27 mouse cellular contexts compared by ENCODE assay signal in the genomic region with DNA sequence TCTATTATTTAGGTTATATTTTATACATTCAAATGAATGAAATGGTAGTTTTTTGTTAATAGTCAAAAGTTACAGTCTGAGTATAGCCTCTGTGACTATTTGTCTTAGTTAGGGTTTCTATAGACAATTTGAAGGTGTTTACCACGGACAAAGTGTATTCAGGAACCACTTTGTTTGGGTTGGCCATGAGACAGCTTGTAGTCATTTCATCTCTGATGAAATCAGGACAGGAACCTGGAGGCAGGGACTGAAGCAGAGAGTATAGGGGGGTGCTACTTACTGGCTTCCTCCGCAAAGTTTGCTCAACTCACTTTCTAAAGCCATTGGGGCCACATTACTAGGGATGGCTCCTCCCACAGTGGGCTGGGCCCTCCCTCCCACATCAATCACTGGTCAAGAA. TPM values are rescaled to one million over a fixed set of nuclear protein-coding genes. Genes with fewer than 3 reads are reported as not detected.
DNase-seq lines count a peak whose midpoint lies in the region; ATAC-seq and TF ChIP-seq lines count a peak whose summit lies in the region.
"Had no signal": no experiment of that assay in that cellular context is flagged by ENCODE, and none has a peak within 500 bp of the region (broad histone marks: within the 10 kb centered on the region; RNA-seq: fewer than 3 reads in every experiment).

No protein-coding gene starts in this region.

- H3K27me3 ChIP-seq in liver, postnatal 0 days (ENCODE audit: insufficient read depth, low read length), result no peaks in the 10 kb centered on the region
- H3K27me3 ChIP-seq: embryonic facial prominence, embryonic 13.5 days; embryonic facial prominence, embryonic 15.5 days; forebrain, embryonic 13.5 days; forebrain, embryonic 15.5 days; Patski had no signal

- H3K4me2 ChIP-seq in liver, postnatal 0 days (ENCODE audit: low read depth, low read length), result no peak overlapping the region
- H3K4me2 ChIP-seq: embryonic facial prominence, embryonic 13.5 days; embryonic facial prominence, embryonic 15.5 days; forebrain, embryonic 13.5 days; forebrain, embryonic 15.5 days had no signal

- H3K9ac ChIP-seq in liver, postnatal 0 days (replicated peaks), result no peak overlapping the region
- H3K9ac ChIP-seq: embryonic facial prominence, embryonic 13.5 days; embryonic facial prominence, embryonic 15.5 days; forebrain, embryonic 13.5 days; forebrain, embryonic 15.5 days; forebrain, postnatal 0 days had no signal

- H3K36me3 ChIP-seq in liver, postnatal 0 days (replicated peaks; ENCODE audit: insufficient read depth, low read length), result peaks cover 12% of the 10 kb centered on the region
- H3K36me3 ChIP-seq: forebrain, embryonic 15.5 days; G1E had no signal

- TF ChIP-seq EP300 in liver, postnatal 0 days (IDR thresholded peaks at IDR 0.05; ENCODE audit: low read depth), result no peak

- peak; percentile 15 for DNase-seq in liver, postnatal 0 days
- DNase-seq in liver (no peak), ES-CJ7 (ENCODE audit: low read depth, low spot score) (peak; percentile 35), ZHBTc4 (ENCODE audit: low read depth, low spot score) (peak; percentile 49)
- peak; percentile 34 for DNase-seq in gonadal fat pad, adult 2 months (ENCODE audit: low read depth)
- DNase-seq in right cerebral cortex, postnatal 14 days, result no peak
- DNase-seq in layer of hippocampus, postnatal 36 days, result no peak
- DNase-seq: adrenal gland, adult 8-10 months; adrenal gland, postnatal 14 days; B cell, adult 2 months; cerebellum, adult 11 months; cerebellum, adult 18-20 months; cerebellum, adult 8-10 months; cerebellum, adult 9-11 months; cerebellum, postnatal 14 days; cerebellum, postnatal 36 days; embryo, embryonic 11 days; forebrain, postnatal 0 days had no signal

- WGBS in liver, postnatal 0 days (ENCODE audit: insufficient replicate concordance), result 73% methylated on average over 2 of the region's 2 CpGs

- TF ChIP-seq CTCF in liver, postnatal 0 days (IDR thresholded peaks at IDR 0.05; ENCODE audit: low read depth), result no peak

- H3K4me3 ChIP-seq in liver, postnatal 0 days (ENCODE audit: low read depth, low read length), result no peak overlapping the region
- H3K4me3 ChIP-seq: embryonic facial prominence, embryonic 13.5 days; embryonic facial prominence, embryonic 15.5 days; erythroblast, embryonic 14.5 days; forebrain, embryonic 13.5 days; forebrain, embryonic 15.5 days had no signal

- ATAC-seq in liver, postnatal 0 days, result peak; percentile 89
- no peak for ATAC-seq in CD4-positive, CD25-positive, alpha-beta regulatory T cell, adult 4 months
- ATAC-seq: activated CD4-positive, CD25-positive, alpha-beta regulatory T cell, adult 4 months; forebrain, embryonic 13.5 days; forebrain, embryonic 15.5 days; forebrain, postnatal 0 days; Patski had no signal

- H3K27ac ChIP-seq in liver, postnatal 0 days (ENCODE audit: low read depth), result no peak overlapping the region
- H3K27ac ChIP-seq: embryonic facial prominence, embryonic 13.5 days; embryonic facial prominence, embryonic 15.5 days; forebrain, embryonic 13.5 days; forebrain, embryonic 15.5 days had no signal

- no peaks in the 10 kb centered on the region for H3K4me1 ChIP-seq in liver, postnatal 0 days (ENCODE audit: insufficient read depth)
- H3K4me1 ChIP-seq: embryonic facial prominence, embryonic 15.5 days; forebrain, embryonic 13.5 days; forebrain, embryonic 15.5 days had no signal

- H3K9me3 ChIP-seq in liver, postnatal 0 days (ENCODE audit: low read length), result no peaks in the 10 kb centered on the region
- H3K9me3 ChIP-seq: embryonic facial prominence, embryonic 13.5 days; embryonic facial prominence, embryonic 15.5 days; forebrain, embryonic 13.5 days; forebrain, embryonic 15.5 days; G1E had no signal

RNA-seq across cellular contexts. Expression of gene Il1rl2, which starts 12.8 kb away (rescaled TPM):
- 0.90 and 1.1 TPM in 2 replicates for polyA plus RNA-seq in liver, postnatal 0 days (2015; fragmentation: Nextera tagmentation; extraction: Ambion mirVana)
- 3.4 and 4.6 TPM in 2 replicates for polyA plus RNA-seq in gonadal fat pad, adult 2 months (2012; rRNA removed)
- 1 to 10 TPM; 1.4 to 2.0 TPM for polyA plus RNA-seq in CD4-positive, CD25-positive, alpha-beta regulatory T cell, adult 4 months (2017; shearing (Covaris generic))
- under 1 TPM; 0.42 to 0.61 TPM for total RNA-seq in layer of hippocampus, postnatal 36 days (2021)
- polyA plus RNA-seq: erythroblast, embryonic 14.5 days; Patski had no signal

Comparison
In these comparisons a context has a peak if more than half of its experiments do, and no peak if none do; other contexts are left out.
1. DNase-seq: peak in liver, postnatal 0 days (single experiment), ES-CJ7 (single experiment), ZHBTc4 (single experiment) and gonadal fat pad, adult 2 months (single experiment); none in liver (single experiment), right cerebral cortex, postnatal 14 days (single experiment) and layer of hippocampus, postnatal 36 days (0 of 2).